Mouse (Mus musculus) limb, embryonic 14.5 days (tissue): ENCODE results near the gene Kcnip1. TPM values are rescaled to one million over a fixed set of nuclear protein-coding genes. Genes with fewer than 3 reads are reported as not detected.

ENCODE experiments used
- ATAC-seq: fragments of 200-750 bp; cut with Nextera tagmentation; 2 replicates; pipeline ENCODE4 v1.8.0; 2017; ENCODE audit warnings: low read depth, moderate number of reproducible peaks, moderate TSS enrichment; ENCODE audit not compliant: low FRiP score
- DNase-seq: peaks from one replicate; pipeline ENCODE4 v3.0.0-alpha.2; 2015; ENCODE audit warnings: low spot score
- H3K27ac ChIP-seq: fragments of 300-500 bp; sonication (generic); replicated peaks from 2 replicates; pipeline ENCODE4 v1.5.1; 2014; ENCODE audit warnings: low read depth, mild to moderate bottlenecking, low read length, moderate library complexity, mixed read lengths
- H3K27me3 ChIP-seq: fragments of 300-500 bp; sonication (generic); 2 replicates; pipeline ENCODE4 v1.6.1; 2014; ENCODE audit warnings: low read length, mixed read lengths; ENCODE audit not compliant: control insufficient read depth, insufficient read depth
- H3K36me3 ChIP-seq: fragments of 300-500 bp; sonication (generic); 2 replicates; pipeline ENCODE4 v1.6.1; 2014; ENCODE audit warnings: mild to moderate bottlenecking, low read length, moderate library complexity, mixed read lengths; ENCODE audit not compliant: control insufficient read depth, insufficient read depth
- H3K4me1 ChIP-seq: fragments of 300-500 bp; sonication (generic); 2 replicates; pipeline ENCODE4 v1.6.1; 2014; ENCODE audit warnings: antibody characterized with exemption, low read length, mixed read lengths; ENCODE audit not compliant: control insufficient read depth, insufficient read depth
- H3K4me2 ChIP-seq: fragments of 300-500 bp; sonication (generic); replicated peaks from 2 replicates; pipeline ENCODE4 v1.6.1; 2014; ENCODE audit warnings: low read depth, mild to moderate bottlenecking, low read length, moderate library complexity; ENCODE audit not compliant: severe bottlenecking
- H3K4me3 ChIP-seq: fragments of 300-500 bp; sonication (generic); replicated peaks from 2 replicates; pipeline ENCODE4 v1.5.1; 2014; ENCODE audit warnings: low read length
- H3K9ac ChIP-seq: fragments of 300-500 bp; sonication (generic); 2 replicates; pipeline ENCODE4 v1.6.1; 2014; ENCODE audit warnings: mild to moderate bottlenecking, low read depth, low read length, moderate library complexity; ENCODE audit not compliant: severe bottlenecking
- H3K9me3 ChIP-seq: fragments of 300-500 bp; sonication (generic); 2 replicates; pipeline ENCODE4 v1.6.1; 2016; ENCODE audit warnings: low read length; ENCODE audit not compliant: control insufficient read depth
- POLR2A ChIP-seq: fragments of 200-500 bp; IDR thresholded peaks from 2 replicates; pipeline ENCODE4 v1.8.0; 2012; ENCODE audit warnings: inconsistent platforms, mild to moderate bottlenecking, moderate library complexity, borderline replicate concordance; ENCODE audit not compliant: insufficient read depth, insufficient read length; ENCODE audit errors: extremely low read depth
- WGBS: fragments of 180-500 bp; shearing (Covaris S2); extraction: QIAGEN DNeasy Blood & Tissue Kit; methylation state at CpG from one replicate; pipeline ENCODE4 v1.1.7; 2014; 5-methylcytosine and 5-hydroxymethylcytosine counted together
- polyA plus RNA-seq, 2 experiments: library from polyadenylated mRNA; depleted of rRNA in 1 of 2; stranded (reverse) in 1 of 2; unstranded in 1 of 2; fragments of >200 nt; fragmentation: Nextera tagmentation in 1 of 2; extraction: Ambion mirVana in 1 of 2; gene quantifications; 2 replicates each; pipeline versions ENCODE4 v1.2.1 to v1.2.3; 2012 to 2014

Gene Kcnip1
- polyA plus RNA-seq, 2 experiments: 3.4 to 5.0 TPM

DNA sequence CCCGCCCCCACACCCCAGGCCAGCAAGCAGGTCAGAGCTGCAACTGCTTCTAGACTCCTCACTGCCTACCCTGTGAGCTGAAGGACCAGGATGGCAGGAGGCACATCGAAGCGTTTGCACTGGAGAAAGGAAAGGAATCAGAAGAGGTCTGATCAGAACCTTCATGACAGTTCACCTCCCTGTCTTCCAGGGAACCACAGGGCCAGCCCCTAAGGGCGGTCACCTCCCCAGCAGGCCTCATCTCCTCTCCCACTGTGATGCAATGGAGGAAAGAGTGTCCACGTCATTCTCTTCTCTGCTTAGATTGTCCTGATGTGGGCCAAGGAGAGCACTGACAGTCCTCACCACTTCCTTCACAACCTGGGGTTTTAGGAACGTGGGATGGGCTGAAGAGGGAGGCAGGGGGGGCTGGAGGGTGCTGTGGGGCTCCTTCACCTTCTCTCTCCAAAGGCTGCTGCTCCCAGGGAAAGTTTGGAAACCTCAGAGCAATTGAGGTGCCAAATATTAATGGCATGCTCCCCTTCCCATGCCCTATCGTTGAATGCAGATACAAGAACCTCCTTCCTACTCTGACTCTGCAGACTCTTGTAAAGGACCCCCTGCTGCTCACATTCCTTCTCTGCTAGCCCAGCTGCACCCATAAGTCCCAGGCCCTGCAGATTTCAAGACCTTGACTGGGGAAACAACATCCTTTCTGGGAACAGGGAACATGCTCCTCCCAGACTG lies 17.3 kb upstream of the Kcnip1 start:
- no peak for TF ChIP-seq POLR2A
- no peak overlapping the region for H3K9ac ChIP-seq
- H3K27ac ChIP-seq: no peak overlapping the region
- peak; percentile 20; the same call in 1 of the 2 replicates for ATAC-seq
- H3K4me3 ChIP-seq: no peak overlapping the region
- no peaks in the 10 kb centered on the region for H3K9me3 ChIP-seq
- 60% methylated on average over 7 of the region's 7 CpGs for WGBS
- H3K27me3 ChIP-seq: no peaks in the 10 kb centered on the region
- no peaks in the 10 kb centered on the region for H3K36me3 ChIP-seq
- no peaks in the 10 kb centered on the region for H3K4me1 ChIP-seq
- no peak for DNase-seq
- no peak overlapping the region for H3K4me2 ChIP-seq

DNA sequence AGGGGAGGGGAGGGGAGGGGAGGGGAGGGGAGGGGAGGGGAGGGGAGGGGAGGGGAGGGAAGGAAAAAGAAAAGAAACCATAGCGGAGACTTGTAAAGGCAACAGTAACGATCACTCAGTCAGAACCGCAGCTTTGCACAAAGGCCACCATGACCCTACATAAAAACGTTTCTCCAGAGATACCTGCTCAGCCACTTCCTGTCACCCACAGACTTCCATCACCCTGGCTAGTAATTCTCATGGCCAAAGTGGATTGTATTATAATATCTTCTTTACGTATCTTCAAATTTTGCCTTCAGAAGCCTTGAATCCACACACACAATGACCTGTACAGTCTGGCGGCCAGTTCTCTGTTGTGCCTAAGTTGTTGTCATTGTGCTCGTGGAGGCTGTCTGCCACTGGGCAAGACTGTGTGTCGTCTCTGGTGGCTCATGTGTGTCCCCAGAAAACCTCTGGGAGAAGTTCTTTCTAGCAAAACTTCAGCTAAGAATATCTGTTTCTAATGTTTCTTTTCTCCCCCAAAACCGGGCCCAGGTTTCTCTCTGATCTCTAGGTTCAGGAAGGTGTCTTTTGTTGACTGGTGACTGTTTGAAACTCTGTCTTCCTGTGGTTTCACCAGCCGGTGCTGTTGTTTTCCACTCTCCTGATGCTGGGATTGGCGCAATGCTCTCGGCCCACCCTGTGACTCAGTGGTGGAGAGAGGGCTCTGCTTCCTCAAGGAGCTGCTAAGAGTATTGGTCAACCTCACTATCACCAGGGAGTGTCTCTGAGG lies 16.6 kb upstream of the Kcnip1 start:
- no peak overlapping the region for H3K9ac ChIP-seq
- ATAC-seq (no peak), DNase-seq (no peak)
- H3K4me1 ChIP-seq: no peaks in the 10 kb centered on the region
- H3K4me3 ChIP-seq: no peak overlapping the region
- no peak overlapping the region for H3K4me2 ChIP-seq
- no peaks in the 10 kb centered on the region for H3K36me3 ChIP-seq
- H3K27ac ChIP-seq: no peak overlapping the region
- no peaks in the 10 kb centered on the region for H3K27me3 ChIP-seq
- 80% methylated on average over 12 of the region's 12 CpGs for WGBS
- no peaks in the 10 kb centered on the region for H3K9me3 ChIP-seq
- no peak for TF ChIP-seq POLR2A

DNA sequence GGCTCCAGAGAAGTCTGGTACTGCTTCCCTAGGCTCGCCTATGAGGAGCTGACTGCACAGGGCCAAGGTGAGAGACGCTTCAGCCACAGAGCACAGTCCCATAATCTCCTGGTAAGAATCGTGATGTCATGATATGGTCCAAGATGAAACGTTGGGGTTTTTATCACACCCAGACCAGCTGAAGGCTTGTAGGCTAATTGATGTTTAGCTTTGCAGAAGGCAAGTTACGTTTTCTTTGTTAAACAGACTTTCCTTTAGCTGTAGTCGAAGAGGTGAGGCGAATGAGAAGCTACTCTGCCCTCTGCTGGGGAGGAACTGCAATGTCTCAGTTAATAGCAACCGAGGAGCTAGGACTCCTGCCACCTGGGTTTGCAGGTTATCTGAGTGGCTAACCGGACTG lies 15.8 kb upstream of the Kcnip1 start:
- Histone ChIP-seq H3K27ac (no peak overlapping the region), H3K4me1 (no peaks in the 10 kb centered on the region), H3K4me2 (no peak overlapping the region), H3K9ac (no peak overlapping the region), H3K27me3 (no peaks in the 10 kb centered on the region), H3K9me3 (no peaks in the 10 kb centered on the region), H3K36me3 (no peaks in the 10 kb centered on the region), H3K4me3 (no peak overlapping the region)
- peak; percentile 28; the same call in 1 of the 2 replicates for ATAC-seq
- TF ChIP-seq POLR2A: no peak
- 38% methylated on average over 9 of the region's 9 CpGs for WGBS
- peak; percentile 67 for DNase-seq

GRCm38 (mm10) chr11:34008214-34008613 lies 15.3 kb upstream of the Kcnip1 start:
- WGBS: 86% methylated on average over 11 of the region's 11 CpGs
- no peaks in the 10 kb centered on the region for H3K27me3 ChIP-seq
- ATAC-seq (no peak; the same call in 1 of the 2 replicates), DNase-seq (no peak)
- TF ChIP-seq POLR2A: no peak
- no peaks in the 10 kb centered on the region for H3K4me1 ChIP-seq
- no peak overlapping the region for H3K9ac ChIP-seq
- H3K4me3 ChIP-seq: no peak overlapping the region
- no peak overlapping the region for H3K4me2 ChIP-seq
- no peak overlapping the region for H3K27ac ChIP-seq
- no peaks in the 10 kb centered on the region for H3K36me3 ChIP-seq
- H3K9me3 ChIP-seq: no peaks in the 10 kb centered on the region

GRCm38 (mm10) chr11:34007616-34008015 lies 14.7 kb upstream of the Kcnip1 start:
- Histone ChIP-seq H3K27ac (no peak overlapping the region), H3K36me3 (no peaks in the 10 kb centered on the region), H3K9me3 (no peaks in the 10 kb centered on the region), H3K4me2 (no peak overlapping the region), H3K4me3 (no peak overlapping the region), H3K27me3 (no peaks in the 10 kb centered on the region), H3K9ac (no peak overlapping the region), H3K4me1 (no peaks in the 10 kb centered on the region)
- ATAC-seq: no peak
- 95% methylated on average over 2 of the region's 2 CpGs for WGBS
- no peak for TF ChIP-seq POLR2A
- no peak for DNase-seq
